Mouse (Mus musculus) CH12.LX (cell line): ENCODE measurements around the gene Clec3a. TPM values are rescaled to one million over a fixed set of nuclear protein-coding genes. Genes with fewer than 3 reads are reported as not detected.

Source experiments
- DNase-seq: peaks from one replicate; pipeline ENCODE4 v3.0.0-alpha.2; 2013; ENCODE audit errors: extremely low read depth
- H3K27ac ChIP-seq: 2 replicates; pipeline ENCODE4 v1.5.1; 2012; ENCODE audit warnings: low read depth, mild to moderate bottlenecking, control low read depth, moderate library complexity; ENCODE audit not compliant: insufficient read depth
- H3K27me3 ChIP-seq: replicated peaks from 2 replicates; pipeline ENCODE3; 2012; ENCODE audit warnings: inconsistent platforms
- H3K36me3 ChIP-seq, 2 experiments: replicated peaks in 1 of 2; 2 replicates each; pipeline versions ENCODE3 to v1.6.1; 2012; ENCODE audit warnings: inconsistent platforms in 1 of 2, low read length in 1 of 2, mild to moderate bottlenecking in 1 of 2, mixed read lengths in 1 of 2, moderate library complexity in 1 of 2; ENCODE audit not compliant: control insufficient read depth in 1 of 2, insufficient read depth in 1 of 2
- H3K4me1 ChIP-seq, 2 experiments: 2 replicates each; pipeline ENCODE4 v1.6.1; 2012; ENCODE audit warnings: inconsistent platforms in 1 of 2, moderate library complexity in 1 of 2; ENCODE audit not compliant: insufficient read depth in 2 of 2, control insufficient read depth in 1 of 2
- H3K4me2 ChIP-seq: 2 replicates; pipeline ENCODE4 v1.6.1; 2012; ENCODE audit warnings: low read depth, mild to moderate bottlenecking, control low read depth; ENCODE audit not compliant: poor library complexity, insufficient read depth, severe bottlenecking
- H3K4me3 ChIP-seq, 3 experiments: fragments of 150-350 bp in 1 of 3; sonication (generic) in 1 of 3; replicated peaks in 1 of 3; 2 replicates each; pipeline versions ENCODE3 to v1.5.1; 2011 to 2012; ENCODE audit warnings: low read depth in 2 of 3, low read length in 2 of 3, mild to moderate bottlenecking in 2 of 3, moderate library complexity in 2 of 3, control low read depth in 1 of 3, improper control_type of control experiment in 1 of 3, inconsistent platforms in 1 of 3, mixed read lengths in 1 of 3; ENCODE audit not compliant: poor library complexity in 1 of 3
- H3K79me2 ChIP-seq: replicated peaks from 2 replicates; pipeline ENCODE4 v1.6.1; 2012; ENCODE audit warnings: mild to moderate bottlenecking, moderate library complexity; ENCODE audit not compliant: control insufficient read depth, poor library complexity, insufficient read depth, severe bottlenecking; ENCODE audit errors: extremely low read depth
- H3K9ac ChIP-seq: 2 replicates; pipeline ENCODE4 v1.6.1; 2012; ENCODE audit warnings: low read depth, mild to moderate bottlenecking, control low read depth, moderate library complexity; ENCODE audit not compliant: insufficient read depth
- H3K9me3 ChIP-seq: replicated peaks from 2 replicates; pipeline ENCODE3; 2012; ENCODE audit warnings: low read length, inconsistent platforms, mixed read lengths
- BHLHE40 ChIP-seq: IDR thresholded peaks from 2 replicates; pipeline ENCODE4 v1.6.1; 2011; ENCODE audit warnings: mild to moderate bottlenecking, low read depth, low read length, improper control_type of control experiment
- CHD2 ChIP-seq: IDR thresholded peaks from 2 replicates; pipeline ENCODE4 v1.6.1; 2011; ENCODE audit warnings: low read length, improper control_type of control experiment
- CTCF ChIP-seq, 2 experiments: IDR thresholded peaks in 1 of 2; conservative IDR thresholded peaks in 1 of 2; 2 replicates each; pipeline ENCODE4 v1.5.1; 2011 to 2012; ENCODE audit warnings: low read depth in 2 of 2, low read length in 2 of 2, improper control_type of control experiment in 1 of 2, inconsistent platforms in 1 of 2, mild to moderate bottlenecking in 1 of 2, moderate library complexity in 1 of 2
- E2F4 ChIP-seq: IDR thresholded peaks from 2 replicates; pipeline ENCODE4 v1.6.1; 2011; ENCODE audit warnings: low read depth, low read length, improper control_type of control experiment; ENCODE audit not compliant: insufficient replicate concordance
- EP300 ChIP-seq: IDR thresholded peaks from 2 replicates; pipeline ENCODE4 v1.6.1; 2011; ENCODE audit warnings: low read length, improper control_type of control experiment
- ETS1 ChIP-seq: conservative IDR thresholded peaks from 2 replicates; pipeline ENCODE4 v1.6.1; 2012; ENCODE audit warnings: low read depth, mild to moderate bottlenecking, inconsistent platforms, low read length, improper control_type of control experiment, moderate library complexity
- GABPA ChIP-seq: IDR thresholded peaks from 2 replicates; pipeline ENCODE4 v1.6.1; 2012; ENCODE audit warnings: low read depth, low read length, improper control_type of control experiment, inconsistent platforms; ENCODE audit not compliant: insufficient replicate concordance
- HCFC1 ChIP-seq: IDR thresholded peaks from 2 replicates; pipeline ENCODE4 v1.6.1; 2012; ENCODE audit warnings: low read depth, mild to moderate bottlenecking, inconsistent platforms, low read length, improper control_type of control experiment
- JUND ChIP-seq: conservative IDR thresholded peaks from 2 replicates; pipeline ENCODE4 v1.6.1; 2011; ENCODE audit warnings: low read depth, low read length, improper control_type of control experiment
- KAT2A ChIP-seq: IDR thresholded peaks from 2 replicates; pipeline ENCODE4 v1.6.1; 2012; ENCODE audit warnings: low read length, improper control_type of control experiment, inconsistent platforms; ENCODE audit not compliant: insufficient replicate concordance
- MAFK ChIP-seq: IDR thresholded peaks from 2 replicates; pipeline ENCODE4 v1.6.1; 2011; ENCODE audit warnings: low read length, improper control_type of control experiment; ENCODE audit not compliant: insufficient replicate concordance
- MAX ChIP-seq: IDR thresholded peaks from 2 replicates; pipeline ENCODE4 v1.6.1; 2011; ENCODE audit warnings: low read length, improper control_type of control experiment
- MAZ ChIP-seq: IDR thresholded peaks from 2 replicates; pipeline ENCODE4 v1.6.1; 2012; ENCODE audit warnings: low read depth, mild to moderate bottlenecking, inconsistent platforms, low read length, improper control_type of control experiment, moderate library complexity
- MEF2A ChIP-seq: IDR thresholded peaks from 2 replicates; pipeline ENCODE4 v1.6.1; 2014; ENCODE audit warnings: low read depth, mild to moderate bottlenecking, inconsistent platforms, low read length, improper control_type of control experiment, borderline replicate concordance
- NRF1 ChIP-seq: IDR thresholded peaks from 2 replicates; pipeline ENCODE4 v1.6.1; 2014; ENCODE audit warnings: low read depth, mild to moderate bottlenecking, inconsistent platforms, low read length, improper control_type of control experiment, moderate library complexity
- PAX5 ChIP-seq: IDR thresholded peaks from 2 replicates; pipeline ENCODE4 v1.6.1; 2012; ENCODE audit warnings: low read length, inconsistent platforms, mixed read lengths
- POLR2A ChIP-seq: IDR thresholded peaks from 2 replicates; pipeline ENCODE4 v1.6.1; 2011; ENCODE audit warnings: low read depth, mild to moderate bottlenecking, improper control_type of control experiment, low read length
- RAD21 ChIP-seq: IDR thresholded peaks from 2 replicates; pipeline ENCODE4 v1.6.1; 2011; ENCODE audit warnings: low read depth, mild to moderate bottlenecking, low read length, improper control_type of control experiment, moderate library complexity
- SIN3A ChIP-seq: IDR thresholded peaks from 2 replicates; pipeline ENCODE4 v1.6.1; 2012; ENCODE audit warnings: low read length, improper control_type of control experiment, inconsistent platforms
- SMC3 ChIP-seq: IDR thresholded peaks from 2 replicates; pipeline ENCODE4 v1.6.1; 2011; ENCODE audit warnings: low read depth, low read length, improper control_type of control experiment
- TCF12 ChIP-seq: IDR thresholded peaks from 2 replicates; pipeline ENCODE4 v1.6.1; 2014; ENCODE audit warnings: low read depth, mild to moderate bottlenecking, inconsistent platforms, low read length, improper control_type of control experiment
- ZC3H11A ChIP-seq: IDR thresholded peaks from 2 replicates; pipeline ENCODE4 v1.6.1; 2012; ENCODE audit warnings: low read depth, mild to moderate bottlenecking, inconsistent platforms, low read length, improper control_type of control experiment
- ZNF384 ChIP-seq: IDR thresholded peaks from 2 replicates; pipeline ENCODE4 v1.6.1; 2012; ENCODE audit warnings: low read depth, low read length, improper control_type of control experiment, inconsistent platforms
- dilution Hi-C: fragments of 300-500 bp; cut with MboI; formaldehyde crosslinking; loops from 2 replicates; pipeline ENCODE4 v1.14.3; 2020; ENCODE audit warnings: low sequenced_read_pairs; ENCODE audit not compliant: extremely low pct_unique_long_range_greater_than_20kb, extremely low pct_ligation_motif_present
- in situ Hi-C: fragments of 300-500 bp; cut with MboI; formaldehyde crosslinking; loops from 3 replicates; pipeline ENCODE4 v1.14.3; 2019; ENCODE audit warnings: low sequenced_read_pairs, low pct_ligation_motif_present, low pct_unique_long_range_greater_than_20kb, mixed read lengths
- polyA plus RNA-seq: library from polyadenylated mRNA; unstranded; fragments of >175 nt; gene quantifications from 2 replicates; pipeline ENCODE4 v1.2.1, GENCODE M21; 2012; ENCODE audit warnings: low read depth; ENCODE audit not compliant: insufficient read length
- total RNA-seq, 2 experiments: library from RNA; depleted of rRNA; stranded (reverse); fragments of 300-350 nt in 1 of 2; fragments of >200 nt in 1 of 2; gene quantifications; 2 replicates each; pipeline ENCODE4 v1.2.3; 2012 to 2014

Gene Clec3a
- not detected in 2 replicates for total RNA-seq (2012; rRNA removed)
- total RNA-seq (2014; rRNA removed) = not detected in 2 replicates
- polyA plus RNA-seq = not detected in 2 replicates

DNA sequence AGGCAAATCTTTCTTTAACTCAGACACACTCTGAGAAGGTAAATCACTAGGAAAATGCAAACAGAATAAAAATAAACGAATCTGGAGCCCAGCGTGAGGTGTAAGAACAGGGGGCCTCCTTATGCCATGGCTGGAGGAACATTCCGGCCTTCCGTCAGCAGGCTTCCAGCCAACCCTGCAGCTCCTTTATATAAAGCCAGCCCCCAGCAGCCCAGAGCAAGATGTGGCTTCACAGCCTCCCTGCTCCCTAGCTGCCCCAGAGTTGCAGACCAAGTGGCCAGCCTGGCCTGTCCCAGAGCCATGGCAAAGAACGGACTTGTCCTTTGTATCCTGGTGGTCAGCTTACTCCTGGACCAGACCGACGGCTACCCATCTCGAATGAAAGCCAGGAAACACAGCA lies at the start of gene Clec3a:
Gene Clec3a (plus strand): TSS at position 301 of the 400 bp plus-strand sequence.
- TF ChIP-seq ZNF384 (no peak), NRF1 (no peak)
- no peak for DNase-seq
- Histone ChIP-seq H3K4me1 (no peaks in the 10 kb centered on the region), H3K79me2 (no peaks in the 10 kb centered on the region), H3K27me3 (peaks cover 4% of the 10 kb centered on the region), H3K4me2 (no peak within 1 kb of the TSS), H3K4me3 (no peak within 1 kb of the TSS), H3K27ac (no peak within 1 kb of the TSS), H3K9me3 (peaks cover 8% of the 10 kb centered on the region), H3K9ac (no peak within 1 kb of the TSS), H3K36me3 (no peaks in the 10 kb centered on the region)
- in situ Hi-C loops (no loop called here), dilution Hi-C loops (no loop called here)

DNA sequence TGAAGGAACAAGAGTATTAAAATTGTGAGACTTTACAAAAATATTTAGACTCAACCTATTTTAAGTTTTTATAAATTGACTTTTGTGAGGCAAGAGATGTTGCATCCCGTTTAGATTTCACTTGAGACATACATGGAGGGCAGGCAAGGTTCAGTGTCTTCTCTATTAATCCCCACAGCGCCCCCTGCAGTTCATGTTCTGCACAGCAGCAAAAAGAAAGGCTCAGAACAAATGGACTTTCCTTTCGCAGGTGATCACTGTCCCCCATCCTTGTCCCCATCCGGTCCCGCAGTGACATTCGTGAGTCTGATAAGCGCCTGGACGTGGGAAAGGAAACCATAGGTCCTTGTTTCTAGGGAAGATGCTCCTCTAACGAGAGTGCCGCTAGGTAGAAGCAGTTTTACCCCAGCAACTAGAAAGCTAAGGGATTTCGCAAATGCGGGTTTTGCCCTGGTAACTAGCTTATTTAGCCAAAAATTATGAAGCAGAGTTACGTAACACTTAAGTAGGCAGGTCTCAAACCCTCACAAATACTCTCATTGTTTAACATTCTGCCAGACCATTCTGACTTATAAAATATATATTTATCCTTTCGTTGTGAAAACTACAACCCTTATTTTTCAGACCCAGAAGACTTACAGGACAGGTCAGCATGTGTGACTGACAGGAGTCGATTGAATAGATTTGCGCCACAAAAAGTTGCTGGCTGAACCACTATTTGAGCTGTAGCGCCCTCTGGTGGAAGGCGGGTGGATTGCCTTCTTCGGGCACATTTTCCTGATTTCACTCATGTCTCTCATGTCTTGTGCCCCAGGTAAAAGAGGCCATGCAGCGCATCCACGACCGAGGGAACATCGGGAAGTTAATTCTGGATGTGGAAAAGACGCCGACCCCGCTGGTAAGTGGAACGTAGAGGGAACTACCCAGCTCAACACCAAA lies 48.6 kb upstream of the Clec3a start:
- Histone ChIP-seq H3K27ac (no peak overlapping the region), H3K36me3 (no peaks in the 10 kb centered on the region), H3K27me3 (no peaks in the 10 kb centered on the region), H3K9ac (no peak overlapping the region), H3K79me2 (no peaks in the 10 kb centered on the region), H3K4me1 (no peaks in the 10 kb centered on the region), H3K4me3 (no peak overlapping the region), H3K4me2 (no peak overlapping the region), H3K9me3 (peaks cover 57% of the 10 kb centered on the region)
- dilution Hi-C loops (no loop called here), in situ Hi-C loops (no loop called here)
- DNase-seq = peak; percentile 40
- TF ChIP-seq CTCF (conservative IDR thresholded peaks at IDR 0.05 in 1 of 2, IDR thresholded peaks at IDR 0.05 in 1 of 2; ENCODE audit: low read depth in 2 of 2, low read length in 2 of 2) = peak; percentile 20 to 68; a peak in 3 of 4 replicates
- TF ChIP-seq SIN3A = no peak
- TF ChIP-seq MAFK = no peak
- peak; percentile 42 for TF ChIP-seq SMC3
- TF ChIP-seq E2F4 = no peak
- TF ChIP-seq RAD21 = peak; percentile 57

GRCm38 (mm10) chr8:114374390-114374789 lies 43.5 kb upstream of the Clec3a start:
- dilution Hi-C loops = no loop called here
- no peaks in the 10 kb centered on the region for H3K27me3 ChIP-seq
- H3K9me3 ChIP-seq = peaks cover 52% of the 10 kb centered on the region
- H3K9ac ChIP-seq = no peak overlapping the region
- H3K4me3 ChIP-seq = no peak overlapping the region
- in situ Hi-C loops = loop anchor here (10.0 kb wide), 1 partner anchor 300 kb away; no protein-coding TSS in a partner anchor
- no peak for TF ChIP-seq POLR2A
- TF ChIP-seq EP300 = no peak
- no peak for TF ChIP-seq GABPA
- TF ChIP-seq JUND = no peak
- no peak for TF ChIP-seq KAT2A
- no peak for TF ChIP-seq BHLHE40
- no peak for TF ChIP-seq MEF2A
- no peak for TF ChIP-seq TCF12
- no peak for TF ChIP-seq ZC3H11A
- no peak for TF ChIP-seq HCFC1
- no peak for TF ChIP-seq CHD2
- TF ChIP-seq SIN3A = no peak
- no peak for TF ChIP-seq RAD21
- TF ChIP-seq MAX = no peak
- TF ChIP-seq MAZ = no peak
- no peak for TF ChIP-seq PAX5
- TF ChIP-seq ETS1 = no peak
- H3K79me2 ChIP-seq = no peaks in the 10 kb centered on the region
- H3K4me2 ChIP-seq = no peak overlapping the region
- no peaks in the 10 kb centered on the region for H3K36me3 ChIP-seq
- no peaks in the 10 kb centered on the region for H3K4me1 ChIP-seq
- no peak for DNase-seq
- H3K27ac ChIP-seq = no peak overlapping the region
